In the genomic region with DNA sequence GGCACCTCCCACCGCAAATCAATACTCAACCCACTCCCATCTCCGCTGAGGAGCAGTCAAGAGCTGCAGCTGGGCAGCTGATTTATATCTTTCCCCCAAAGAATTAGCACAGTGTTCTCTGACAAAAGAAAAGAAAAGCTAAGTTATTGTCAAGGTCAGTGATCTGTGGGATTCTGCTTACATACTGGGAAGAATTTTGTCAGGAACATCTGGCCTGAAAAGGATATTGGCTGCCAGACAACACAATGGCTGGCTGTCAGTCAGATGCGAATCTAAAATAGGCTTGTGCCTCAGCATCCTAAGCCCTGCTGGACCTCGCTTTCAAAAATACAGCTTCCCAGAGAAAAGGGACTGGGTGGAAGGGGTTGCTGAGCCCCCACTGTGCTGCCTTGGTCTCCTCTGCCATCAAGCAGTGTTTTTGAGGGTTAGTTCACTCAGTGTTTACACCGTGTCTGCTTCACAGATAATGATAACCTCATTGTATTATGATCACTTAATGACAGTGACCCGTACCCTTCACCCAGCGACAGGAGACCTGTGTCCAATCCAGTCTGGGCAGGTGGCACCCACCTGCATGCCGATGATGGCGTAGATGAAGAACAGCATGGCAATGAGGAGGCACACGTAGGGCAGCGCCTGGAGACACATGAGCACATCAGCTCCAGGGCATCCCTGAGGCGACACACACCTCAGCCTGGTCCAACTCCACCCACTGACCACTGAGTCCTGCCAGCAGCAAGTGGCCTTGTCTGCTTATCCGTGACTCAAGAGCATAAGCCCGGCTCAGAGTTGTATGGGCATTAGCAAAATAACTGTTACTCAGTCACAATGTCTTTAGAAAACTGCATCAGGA, we compare ENCODE assay signal across 16 mouse cellular contexts.
DNase-seq lines count a peak whose midpoint lies in the region; ATAC-seq lines count a peak whose summit lies in the region.
"Had no signal": no experiment of that assay in that cellular context is flagged by ENCODE, and none has a peak within 500 bp of the region (broad histone marks: within the 10 kb centered on the region; RNA-seq: fewer than 3 reads in every experiment).

No protein-coding gene starts in this region.

- DNase-seq in heart, embryonic 10.5 days (ENCODE audit: low spot score), result peak; percentile 62
- DNase-seq in heart, postnatal 25 days (ENCODE audit: low spot score), result no peak
- DNase-seq in embryo, embryonic 11 days, result peak; percentile 39
- DNase-seq in retina, embryonic 14.5 days (ENCODE audit: low spot score), result no peak
- DNase-seq in heart, adult 9 months (ENCODE audit: low spot score in 2 of 2), result no peak
- no peak for DNase-seq in right cerebral cortex, postnatal 4 days
- DNase-seq: adrenal gland, adult 2 months; cerebellum, adult 11 months; gastrocnemius, adult 2 months; kidney, adult 2 months; layer of hippocampus, postnatal 36 days; thymus, adult 2 months had no signal

- H3K36me3 ChIP-seq in heart, embryonic 10.5 days, result no peaks in the 10 kb centered on the region
- H3K36me3 ChIP-seq in hindbrain, embryonic 16.5 days (ENCODE audit: control insufficient read depth, insufficient read depth, low read length), result peaks cover 17% of the 10 kb centered on the region
- H3K36me3 ChIP-seq in neural tube, embryonic 14.5 days (ENCODE audit: control insufficient read depth, insufficient read depth, low read length), result peaks cover 14% of the 10 kb centered on the region
- H3K36me3 ChIP-seq: embryonic facial prominence, embryonic 13.5 days; limb, embryonic 13.5 days had no signal

- intact Hi-C loops in heart, postnatal 25 days (cut with DNase I), result no loop called here

- no peak overlapping the region for H3K27ac ChIP-seq in heart, embryonic 10.5 days
- H3K27ac ChIP-seq in hindbrain, embryonic 16.5 days (ENCODE audit: low read depth, low read length), result peak overlapping the region; percentile 49; the same call in 1 of the 2 replicates
- peak overlapping the region; percentile 44; the same call in 1 of the 2 replicates for H3K27ac ChIP-seq in neural tube, embryonic 14.5 days (ENCODE audit: low read depth, low read length)
- H3K27ac ChIP-seq: embryonic facial prominence, embryonic 13.5 days; gastrocnemius, adult 2 months; limb, embryonic 13.5 days had no signal

- H3K9ac ChIP-seq in hindbrain, embryonic 16.5 days (ENCODE audit: low read depth, low read length), result no peak overlapping the region
- H3K9ac ChIP-seq in neural tube, embryonic 14.5 days (replicated peaks; ENCODE audit: low read depth, low read length), result no peak overlapping the region
- H3K9ac ChIP-seq: embryonic facial prominence, embryonic 13.5 days; limb, embryonic 13.5 days had no signal

- H3K4me2 ChIP-seq in hindbrain, embryonic 16.5 days (ENCODE audit: low read length), result no peak overlapping the region
- no peak overlapping the region for H3K4me2 ChIP-seq in neural tube, embryonic 14.5 days (ENCODE audit: low read depth, low read length)
- H3K4me2 ChIP-seq: embryonic facial prominence, embryonic 13.5 days; limb, embryonic 13.5 days had no signal

- peak; percentile 25; the same call in 1 of the 2 replicates for ATAC-seq in hindbrain, embryonic 16.5 days
- ATAC-seq in neural tube, embryonic 14.5 days (ENCODE audit: low read depth), result peak; percentile 35; the same call in 1 of the 2 replicates

- H3K4me1 ChIP-seq in heart, embryonic 10.5 days, result no peaks in the 10 kb centered on the region
- H3K4me1 ChIP-seq in hindbrain, embryonic 16.5 days (ENCODE audit: control insufficient read depth, insufficient read depth, low read depth, low read length), result peaks cover 4% of the 10 kb centered on the region; the same call in 1 of the 2 replicates
- H3K4me1 ChIP-seq in neural tube, embryonic 14.5 days (ENCODE audit: control insufficient read depth, insufficient read depth, low read length), result 0 out of 2 replicates have a peak, but pooled peaks cover 7% of the 10 kb centered on the region
- H3K4me1 ChIP-seq: limb, embryonic 13.5 days had no signal

- WGBS in heart, embryonic 10.5 days, result 81% methylated on average over 14 of the region's 14 CpGs
- 50% methylated on average over 14 of the region's 14 CpGs for WGBS in hindbrain, embryonic 16.5 days
- WGBS in neural tube, embryonic 14.5 days, result 49% methylated on average over 14 of the region's 14 CpGs

- H3K4me3 ChIP-seq in heart, embryonic 10.5 days, result no peak overlapping the region
- no peak overlapping the region for H3K4me3 ChIP-seq in hindbrain, embryonic 16.5 days (ENCODE audit: low read length)
- H3K4me3 ChIP-seq in neural tube, embryonic 14.5 days (ENCODE audit: low read depth, low read length), result no peak overlapping the region
- H3K4me3 ChIP-seq: embryonic facial prominence, embryonic 13.5 days; gastrocnemius, adult 2 months; limb, embryonic 13.5 days had no signal

- H3K27me3 ChIP-seq in heart, embryonic 10.5 days (ENCODE audit: insufficient read depth, poor library complexity, severe bottlenecking), result no peaks in the 10 kb centered on the region
- no peaks in the 10 kb centered on the region for H3K27me3 ChIP-seq in hindbrain, embryonic 16.5 days (replicated peaks; ENCODE audit: control insufficient read depth, insufficient read depth, low read length)
- no peaks in the 10 kb centered on the region for H3K27me3 ChIP-seq in neural tube, embryonic 14.5 days (ENCODE audit: control insufficient read depth, insufficient read depth, low read length)
- H3K27me3 ChIP-seq: embryonic facial prominence, embryonic 13.5 days; limb, embryonic 13.5 days had no signal

- H3K9me3 ChIP-seq in heart, embryonic 10.5 days, result no peaks in the 10 kb centered on the region
- H3K9me3 ChIP-seq in hindbrain, embryonic 16.5 days (ENCODE audit: control insufficient read depth, low read length), result no peaks in the 10 kb centered on the region
- no peaks in the 10 kb centered on the region for H3K9me3 ChIP-seq in neural tube, embryonic 14.5 days (ENCODE audit: control insufficient read depth, low read length)
- H3K9me3 ChIP-seq: embryonic facial prominence, embryonic 13.5 days; limb, embryonic 13.5 days had no signal

Comparison
In these comparisons a context has a peak if more than half of its experiments do, and no peak if none do; other contexts are left out.
1. DNase-seq: peak in heart, embryonic 10.5 days (single experiment) and embryo, embryonic 11 days (single experiment); none in heart, postnatal 25 days (single experiment), retina, embryonic 14.5 days (single experiment), heart, adult 9 months (0 of 2) and right cerebral cortex, postnatal 4 days (single experiment).